Mouse (Mus musculus): ENCODE results near the gene Pdcd6ip.

DNA sequence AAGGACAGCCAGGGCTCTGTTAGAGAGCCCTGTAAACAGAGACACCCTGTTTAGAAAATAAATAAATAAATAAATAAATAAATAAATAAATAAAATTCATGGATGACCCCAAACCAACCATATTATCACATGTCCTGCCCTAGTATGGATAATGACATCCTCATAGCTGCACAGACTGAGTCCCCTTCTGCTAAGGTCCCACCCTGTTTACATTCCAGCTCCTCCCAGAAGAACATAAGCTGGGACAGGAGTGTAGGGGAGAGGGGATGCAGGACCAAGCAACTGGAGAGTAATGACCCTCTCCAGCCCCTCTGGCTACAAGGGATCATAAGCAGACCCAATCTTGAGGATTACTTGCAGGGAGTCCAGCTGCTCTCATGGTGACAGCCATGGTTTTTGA is 105.9 kb downstream of the Pdcd6ip start:
- TF ChIP-seq EP300 (IDR thresholded peaks at IDR 0.05; ENCODE audit: low read depth) (no peak), CTCF (IDR thresholded peaks at IDR 0.05; ENCODE audit: low read depth) (no peak)

Measured in heart, postnatal 0 days (tissue).